Mouse (Mus musculus) small intestine, adult 2 months (tissue): ENCODE data around the gene Tsr1.

Experiments used
- CTCF ChIP-seq: fragments of 200-500 bp; IDR thresholded peaks from 2 replicates; pipeline ENCODE4 v1.5.1; 2012; ENCODE audit warnings: low read depth, mild to moderate bottlenecking, control low read depth, inconsistent platforms, low read length, moderate library complexity, mixed read lengths; ENCODE audit not compliant: insufficient replicate concordance, insufficient read length; ENCODE audit errors: extremely low read depth
- POLR2A ChIP-seq: fragments of 200-500 bp; IDR thresholded peaks from 2 replicates; pipeline ENCODE4 v1.6.1; 2012; ENCODE audit warnings: low read depth, mild to moderate bottlenecking, control low read depth, inconsistent platforms, low read length, moderate library complexity

DNA sequence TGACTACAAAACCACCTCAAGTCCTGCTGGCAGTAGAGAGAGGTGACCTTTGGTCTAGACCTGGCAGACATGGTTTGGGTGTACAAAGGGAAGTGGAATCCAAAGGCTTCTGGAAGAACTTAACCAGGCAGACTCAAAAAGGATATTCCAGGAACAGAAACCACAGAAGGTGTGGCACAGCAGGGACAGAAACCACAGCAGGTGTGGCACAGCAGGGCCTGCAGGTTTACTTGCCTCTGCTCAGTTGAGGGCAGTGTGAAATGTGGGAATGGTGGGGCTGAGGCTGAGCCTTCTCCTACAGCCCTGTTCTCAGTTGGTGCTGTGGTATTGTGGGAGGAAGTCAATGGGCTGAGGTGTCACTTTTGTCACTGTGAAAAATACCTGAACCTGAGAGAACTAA, 57.0 kb downstream of the Tsr1 start:
- TF ChIP-seq POLR2A (no peak), CTCF (no peak)
